Mouse (Mus musculus) hindbrain, postnatal 0 days (tissue): ENCODE data around the gene Plcl1. TPM values are rescaled to one million over a fixed set of nuclear protein-coding genes. Genes with fewer than 3 reads are reported as not detected.

Experiments used
- ATAC-seq: fragments of 200-750 bp; cut with Nextera tagmentation; 2 replicates; pipeline ENCODE4 v1.8.0; 2017; ENCODE audit warnings: mild to moderate bottlenecking, moderate TSS enrichment, moderate library complexity
- DNase-seq: peaks from one replicate; pipeline ENCODE4 v3.0.0-alpha.2; 2015; ENCODE audit warnings: low spot score
- H3K27ac ChIP-seq: fragments of 300-500 bp; sonication (generic); 2 replicates; pipeline ENCODE4 v1.5.1; 2014; ENCODE audit warnings: mild to moderate bottlenecking
- H3K27me3 ChIP-seq: fragments of 300-500 bp; sonication (generic); 2 replicates; pipeline ENCODE4 v1.6.1; 2014; ENCODE audit warnings: low read length, mixed read lengths; ENCODE audit not compliant: insufficient read depth
- H3K36me3 ChIP-seq: fragments of 300-500 bp; sonication (generic); 2 replicates; pipeline ENCODE4 v1.6.1; 2014; ENCODE audit warnings: low read length, mixed read lengths; ENCODE audit not compliant: insufficient read depth
- H3K4me1 ChIP-seq: fragments of 300-500 bp; sonication (generic); 2 replicates; pipeline ENCODE4 v1.6.1; 2014; ENCODE audit warnings: antibody characterized with exemption, low read length, mixed read lengths; ENCODE audit not compliant: insufficient read depth
- H3K4me2 ChIP-seq: fragments of 300-500 bp; sonication (generic); 2 replicates; pipeline ENCODE4 v1.6.1; 2014; ENCODE audit warnings: low read depth, mild to moderate bottlenecking, low read length, moderate library complexity, mixed read lengths
- H3K4me3 ChIP-seq: fragments of 300-500 bp; sonication (generic); 2 replicates; pipeline ENCODE4 v1.5.1; 2014; ENCODE audit warnings: low read length
- H3K9ac ChIP-seq: fragments of 300-500 bp; sonication (generic); replicated peaks from 2 replicates; pipeline ENCODE4 v1.6.1; 2014; ENCODE audit warnings: mild to moderate bottlenecking, low read length, moderate library complexity, mixed read lengths
- H3K9me3 ChIP-seq: fragments of 300-500 bp; sonication (generic); 2 replicates; pipeline ENCODE4 v1.6.1; 2016; ENCODE audit warnings: low read length, mixed read lengths
- CTCF ChIP-seq: IDR thresholded peaks from 2 replicates; pipeline ENCODE4 v1.5.1; 2016; ENCODE audit warnings: antibody characterized with exemption, control low read depth, low read depth
- WGBS: fragments of 180-500 bp; shearing (Covaris S2); extraction: QIAGEN DNeasy Blood & Tissue Kit; methylation state at CpG from one replicate; pipeline ENCODE4 v1.1.7; 2014; 5-methylcytosine and 5-hydroxymethylcytosine counted together
- polyA plus RNA-seq: library from polyadenylated mRNA; unstranded; fragments of >200 nt; fragmentation: Nextera tagmentation; extraction: Ambion mirVana; gene quantifications from 2 replicates; pipeline ENCODE4 v1.2.1, GENCODE M21; 2015
- total RNA-seq: library from RNA; depleted of rRNA; stranded (reverse); fragments of >200 nt; gene quantifications from 2 replicates; pipeline ENCODE4 v1.2.3, GENCODE M21; 2014

Gene Plcl1
- total and polyA plus RNA-seq, 2 experiments from 2014 or later = 4.0 to 7.2 TPM

GRCm38 (mm10) chr1:55701601-55702000 is 295.9 kb downstream of the Plcl1 start:
- Histone ChIP-seq H3K9ac (no peak overlapping the region), H3K27me3 (no peaks in the 10 kb centered on the region), H3K4me3 (no peak overlapping the region), H3K27ac (no peak overlapping the region), H3K9me3 (no peaks in the 10 kb centered on the region), H3K4me2 (no peak overlapping the region), H3K36me3 (no peaks in the 10 kb centered on the region), H3K4me1 (0 out of 2 replicates have a peak, but pooled peaks cover 3% of the 10 kb centered on the region)
- 0 out of 2 replicates have a peak, but pooled peaks have one; percentile 35 for ATAC-seq
- WGBS = 57% methylated on average over 6 of the region's 6 CpGs
- no peak for DNase-seq
- no peak for TF ChIP-seq CTCF

GRCm38 (mm10) chr1:55702106-55702505 is 296.4 kb downstream of the Plcl1 start:
- Histone ChIP-seq H3K27me3 (no peaks in the 10 kb centered on the region), H3K4me1 (0 out of 2 replicates have a peak, but pooled peaks cover 3% of the 10 kb centered on the region)
- TF ChIP-seq CTCF = no peak

DNA sequence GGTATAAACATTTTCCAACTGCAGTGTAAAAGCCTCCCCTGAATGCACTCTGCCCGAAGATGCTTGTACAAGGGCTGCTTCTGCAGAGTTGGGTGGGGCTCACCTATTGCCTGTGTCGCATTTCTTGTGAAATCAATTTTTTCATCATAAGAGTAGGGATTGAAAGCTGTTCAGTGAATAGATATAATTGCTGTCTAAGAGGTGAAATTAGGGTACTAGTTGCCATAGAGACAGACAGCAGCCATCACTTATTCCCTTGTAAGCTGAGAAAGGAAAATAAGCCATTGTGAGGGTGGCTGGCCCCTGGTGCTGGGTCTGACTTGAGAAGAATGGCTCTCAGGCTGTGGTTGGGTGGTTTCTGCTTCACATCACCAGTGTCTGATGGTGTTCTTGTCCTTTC is 299.0 kb downstream of the Plcl1 start:
- no peak overlapping the region for H3K4me2 ChIP-seq
- H3K27ac ChIP-seq = 0 out of 2 replicates have a peak overlapping the region, but pooled peaks have one; percentile 12
- WGBS = 16% methylated on average over 2 of the region's 2 CpGs
- H3K36me3 ChIP-seq = no peaks in the 10 kb centered on the region
- no peak overlapping the region for H3K9ac ChIP-seq
- peak; percentile 20 for DNase-seq
- 0 out of 2 replicates have a peak, but pooled peaks have one; percentile 68 for ATAC-seq
- 0 out of 2 replicates have a peak, but pooled peaks cover 3% of the 10 kb centered on the region for H3K4me1 ChIP-seq
- no peaks in the 10 kb centered on the region for H3K27me3 ChIP-seq
- no peak for TF ChIP-seq CTCF
- no peak overlapping the region for H3K4me3 ChIP-seq
- H3K9me3 ChIP-seq = no peaks in the 10 kb centered on the region

More at GRCm38 (mm10) chr1:55702106-55702505, 296.4 kb downstream of the Plcl1 start:
- H3K36me3 ChIP-seq = no peaks in the 10 kb centered on the region
- no peak overlapping the region for H3K9ac ChIP-seq
- H3K4me3 ChIP-seq = no peak overlapping the region
- WGBS = 26% methylated on average over 3 of the region's 3 CpGs
- H3K4me2 ChIP-seq = no peak overlapping the region
- DNase-seq = no peak
- H3K27ac ChIP-seq = no peak overlapping the region
- ATAC-seq = no peak
- H3K9me3 ChIP-seq = no peaks in the 10 kb centered on the region

- Histone ChIP-seq H3K9ac (no peak overlapping the region), H3K27me3 (no peaks in the 10 kb centered on the region), H3K36me3 (no peaks in the 10 kb centered on the region), H3K4me1 (0 out of 2 replicates have a peak, but pooled peaks cover 3% of the 10 kb centered on the region), H3K27ac (0 out of 2 replicates have a peak overlapping the region, but pooled peaks have one; percentile 12), H3K9me3 (no peaks in the 10 kb centered on the region), H3K4me3 (no peak overlapping the region), H3K4me2 (no peak overlapping the region)
- ATAC-seq (no peak), DNase-seq (no peak)
- no peak for TF ChIP-seq CTCF
- WGBS = 32% methylated on average over 6 of the region's 6 CpGs
Observed at GRCm38 (mm10) chr1:55705173-55705572, 299.5 kb downstream of the Plcl1 start.

- no peak overlapping the region for H3K27ac ChIP-seq
- no peaks in the 10 kb centered on the region for H3K9me3 ChIP-seq
- H3K27me3 ChIP-seq = no peaks in the 10 kb centered on the region
- ATAC-seq (no peak), DNase-seq (no peak)
- 35% methylated on average over 3 of the region's 3 CpGs for WGBS
- H3K4me2 ChIP-seq = no peak overlapping the region
- 0 out of 2 replicates have a peak, but pooled peaks cover 3% of the 10 kb centered on the region for H3K4me1 ChIP-seq
- no peak overlapping the region for H3K4me3 ChIP-seq
- H3K36me3 ChIP-seq = no peaks in the 10 kb centered on the region
- no peak overlapping the region for H3K9ac ChIP-seq
- TF ChIP-seq CTCF = no peak
Observed at GRCm38 (mm10) chr1:55705756-55706155, 300.0 kb downstream of the Plcl1 start.

- H3K36me3 ChIP-seq = no peaks in the 10 kb centered on the region
- TF ChIP-seq CTCF = no peak
- H3K9me3 ChIP-seq = no peaks in the 10 kb centered on the region
- no peak overlapping the region for H3K4me3 ChIP-seq
- H3K4me1 ChIP-seq = 0 out of 2 replicates have a peak, but pooled peaks cover 1% of the 10 kb centered on the region
- no peaks in the 10 kb centered on the region for H3K27me3 ChIP-seq
- no peak for DNase-seq
- ATAC-seq = no peak
- no peak overlapping the region for H3K9ac ChIP-seq
- 35% methylated on average over 1 of the region's 1 CpGs for WGBS
- H3K4me2 ChIP-seq = no peak overlapping the region
- H3K27ac ChIP-seq = no peak overlapping the region
Observed at GRCm38 (mm10) chr1:55706933-55707332, 301.2 kb downstream of the Plcl1 start.

DNA sequence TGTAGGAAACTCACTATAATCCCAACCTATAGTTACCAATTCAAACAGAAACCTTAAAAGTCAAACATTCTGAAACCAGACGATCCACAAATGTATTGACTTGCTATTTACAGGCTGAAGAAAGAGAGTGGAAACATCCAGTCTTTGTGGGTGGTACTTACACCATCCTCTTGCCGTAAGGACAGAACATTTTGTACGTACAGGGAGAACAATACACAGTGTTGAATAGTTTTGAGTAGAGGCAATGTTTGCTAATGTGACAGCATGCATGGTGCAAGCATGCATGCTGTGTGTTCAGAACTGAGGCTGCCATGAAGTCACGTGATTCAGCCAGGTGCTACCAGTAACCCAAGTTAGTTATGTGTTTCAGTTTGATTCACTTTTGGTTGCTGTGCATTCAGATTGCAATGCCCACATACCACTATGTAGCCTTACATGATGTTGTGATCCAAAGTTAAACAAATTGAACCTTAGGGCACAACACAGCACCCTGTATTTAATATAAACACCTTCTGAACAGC is 311.6 kb downstream of the Plcl1 start:
- H3K4me1 ChIP-seq = no peaks in the 10 kb centered on the region
- no peaks in the 10 kb centered on the region for H3K9me3 ChIP-seq
- WGBS = 70% methylated on average over 4 of the region's 4 CpGs
- H3K27me3 ChIP-seq = no peaks in the 10 kb centered on the region
- H3K36me3 ChIP-seq = no peaks in the 10 kb centered on the region
- TF ChIP-seq CTCF = no peak
- no peak overlapping the region for H3K4me2 ChIP-seq
- no peak overlapping the region for H3K9ac ChIP-seq
- ATAC-seq (no peak), DNase-seq (no peak)
- H3K27ac ChIP-seq = no peak overlapping the region
- no peak overlapping the region for H3K4me3 ChIP-seq
